Mouse (Mus musculus) T-helper 1 cell (primary cell): ENCODE data around the gene Dph3.

Experiments used
- in situ Hi-C: fragments of 300-600 bp; cut with MboI, MseI; formaldehyde crosslinking; loops from one replicate; pipeline ENCODE4 v1.15.1; 2025; ENCODE audit warnings: high pct_unique_total_duplicates

Dph3 gene

GRCm38 (mm10) chr14:32084761-32085485, 606 bp downstream of the Dph3 start, which contains the start of gene Oxnad1:
Gene Oxnad1 (plus strand): TSS chr14:32085374.
- in situ Hi-C loops: loop anchor here (5.0 kb wide), 1 partner anchor 72 kb away; the partner anchor contains the start of gene Ncoa4

DNA sequence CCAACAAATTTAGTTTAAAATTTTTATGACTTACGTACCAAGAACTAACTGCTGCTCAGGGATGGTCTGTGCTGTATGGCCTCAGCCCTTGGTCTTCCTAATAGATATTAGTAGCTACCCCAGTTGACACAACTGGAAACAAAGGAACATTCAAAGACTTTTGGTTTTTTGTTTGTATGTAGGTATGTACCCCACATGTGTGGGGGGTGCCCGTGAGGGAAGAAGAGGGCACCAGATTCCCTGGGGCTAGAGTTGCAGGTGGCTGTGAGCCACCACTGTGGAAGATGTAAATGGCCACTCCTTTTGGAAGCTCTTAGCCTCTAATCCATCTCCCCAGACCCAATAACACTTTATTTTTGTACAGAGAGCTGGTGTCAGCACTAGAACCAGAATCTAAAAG, 2.1 kb downstream of the Dph3 start:
- in situ Hi-C loops: no loop called here

- in situ Hi-C loops: no loop called here
Measured at GRCm38 (mm10) chr14:32082891-32083290, 2.6 kb downstream of the Dph3 start.

- in situ Hi-C loops: no loop called here
Measured at GRCm38 (mm10) chr14:32081026-32081425, 4.5 kb downstream of the Dph3 start.

- in situ Hi-C loops: no loop called here
Measured at GRCm38 (mm10) chr14:32076896-32077575, 8.5 kb downstream of the Dph3 start.

DNA sequence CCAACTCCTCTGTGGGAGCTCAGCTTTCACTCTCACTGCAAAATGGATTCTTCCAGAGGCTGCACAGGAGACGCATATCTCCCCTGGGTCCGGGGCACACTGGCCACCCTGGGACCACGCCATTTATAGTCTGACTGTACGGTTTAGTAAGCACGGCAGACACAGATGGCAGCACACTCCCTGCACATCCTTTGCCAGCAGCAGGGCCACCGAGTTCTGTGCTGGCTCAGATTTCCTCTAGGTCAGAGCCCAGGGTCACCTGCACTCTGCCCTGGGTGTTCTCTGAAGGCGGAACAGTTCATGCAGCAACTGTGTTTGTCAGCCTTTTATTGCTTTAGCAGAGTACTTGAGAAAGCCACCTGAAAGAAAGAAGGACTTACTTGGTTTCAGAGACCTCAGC, 11.6 kb downstream of the Dph3 start:
- in situ Hi-C loops: loop anchor here (5.0 to 25.0 kb wide), 2 partner anchors 277 to 787 kb away; no protein-coding TSS in a partner anchor

DNA sequence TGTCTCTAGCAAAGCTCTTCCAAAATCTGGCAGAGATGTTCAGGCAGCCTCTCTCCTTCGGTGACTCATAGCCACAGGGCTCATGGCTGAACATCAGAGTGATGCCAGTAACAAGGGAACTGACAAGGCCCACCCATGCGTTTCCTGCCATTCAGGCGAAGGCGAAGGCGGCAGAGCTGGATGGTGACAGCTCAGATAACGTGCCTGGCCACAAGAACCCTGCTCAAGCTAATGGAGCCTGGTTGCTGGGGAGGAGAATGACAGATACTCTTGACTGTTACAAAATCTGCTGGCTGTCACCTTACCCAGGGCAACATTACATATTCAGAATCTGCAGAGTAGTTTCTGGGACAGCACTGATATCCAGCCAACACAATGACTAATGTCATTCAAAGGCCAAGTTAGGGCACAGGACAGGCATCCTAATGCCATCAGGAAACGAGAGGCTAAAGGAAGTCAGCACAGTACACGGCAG, 12.3 kb downstream of the Dph3 start:
- in situ Hi-C loops: loop anchor here (5.0 to 25.0 kb wide), 2 partner anchors 276 to 786 kb away; no protein-coding TSS in a partner anchor

DNA sequence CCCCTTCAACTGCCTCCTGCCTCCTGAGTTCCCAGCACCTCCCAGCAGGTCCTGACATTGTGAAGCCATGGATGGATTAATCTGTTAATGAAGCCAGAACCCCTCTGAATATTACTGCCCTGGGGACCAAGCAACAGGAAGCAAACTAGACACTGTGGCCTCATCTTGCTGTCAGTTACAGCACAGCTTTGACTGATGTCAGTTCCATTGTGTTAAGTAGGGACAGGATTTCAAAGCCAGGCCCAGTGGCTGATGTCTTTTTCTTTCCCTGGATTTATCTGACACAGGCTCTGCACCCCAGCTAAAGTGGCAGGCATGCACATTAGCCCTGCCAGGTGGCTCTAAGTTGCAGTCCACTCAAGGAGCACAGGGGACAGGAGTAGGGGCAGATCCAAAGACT, 12.7 kb downstream of the Dph3 start:
- in situ Hi-C loops: loop anchor here (5.0 to 25.0 kb wide), 2 partner anchors 276 to 786 kb away; no protein-coding TSS in a partner anchor

DNA sequence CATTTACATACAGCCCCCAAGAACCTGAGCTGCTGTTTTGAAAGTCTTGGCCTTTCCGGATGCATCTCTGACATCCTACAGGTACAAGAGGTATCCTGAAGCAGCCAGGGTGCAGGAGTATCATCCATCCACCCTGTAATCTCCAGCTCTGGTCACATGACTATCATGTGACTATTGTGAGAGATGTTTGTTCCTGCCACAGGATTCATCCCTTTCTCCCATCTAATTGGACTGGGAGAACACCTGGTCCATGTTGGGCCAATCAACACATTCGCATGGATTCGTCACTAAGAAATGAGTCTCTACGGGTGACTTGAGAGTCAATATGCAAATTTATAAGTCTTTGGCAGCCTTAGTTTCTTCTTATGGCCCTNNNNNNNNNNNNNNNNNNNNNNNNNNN, 24.1 kb downstream of the Dph3 start:
- in situ Hi-C loops: loop anchor here (25.0 kb wide), 1 partner anchor 774 kb away; no protein-coding TSS in a partner anchor

DNA sequence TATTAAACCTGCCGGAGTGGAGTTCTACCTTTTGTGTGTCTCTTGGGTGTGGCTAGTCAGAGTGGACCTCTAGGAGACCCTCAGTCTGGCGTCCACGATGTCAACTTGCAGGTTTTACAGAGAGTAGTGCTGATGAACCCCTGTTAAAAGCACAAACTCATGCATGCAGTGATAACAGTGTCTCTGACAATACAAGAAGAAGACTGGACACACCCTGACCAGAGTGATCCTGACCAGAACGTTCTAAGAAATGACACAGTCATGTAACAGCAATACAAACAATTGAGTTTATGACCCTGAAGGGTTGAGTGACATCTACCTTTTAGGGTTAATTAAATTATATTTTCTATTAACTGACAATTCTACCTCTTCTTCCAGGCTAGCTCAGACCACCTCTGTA, 27.9 kb downstream of the Dph3 start:
- in situ Hi-C loops: loop anchor here (25.0 kb wide), 1 partner anchor 770 kb away; no protein-coding TSS in a partner anchor

DNA sequence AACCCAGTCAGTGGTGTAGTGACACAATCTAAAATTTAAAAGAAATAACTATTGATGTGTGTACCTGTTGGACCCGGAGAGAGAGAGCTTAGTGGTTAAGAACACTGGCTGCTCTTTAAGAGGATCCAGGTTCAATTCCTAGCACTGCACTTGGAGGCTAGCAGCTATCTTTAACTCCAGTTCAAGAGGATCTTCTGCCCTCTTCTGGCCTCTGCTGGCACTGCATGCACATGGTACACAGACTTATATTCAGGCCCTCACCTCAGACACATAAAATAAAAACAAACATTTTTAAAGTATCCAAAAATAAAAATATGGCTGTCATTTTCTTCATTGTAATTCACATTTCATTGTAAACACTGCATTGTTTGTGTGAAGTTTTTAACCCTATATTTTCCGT, 28.9 kb downstream of the Dph3 start:
- in situ Hi-C loops: loop anchor here (25.0 kb wide), 1 partner anchor 769 kb away; no protein-coding TSS in a partner anchor

DNA sequence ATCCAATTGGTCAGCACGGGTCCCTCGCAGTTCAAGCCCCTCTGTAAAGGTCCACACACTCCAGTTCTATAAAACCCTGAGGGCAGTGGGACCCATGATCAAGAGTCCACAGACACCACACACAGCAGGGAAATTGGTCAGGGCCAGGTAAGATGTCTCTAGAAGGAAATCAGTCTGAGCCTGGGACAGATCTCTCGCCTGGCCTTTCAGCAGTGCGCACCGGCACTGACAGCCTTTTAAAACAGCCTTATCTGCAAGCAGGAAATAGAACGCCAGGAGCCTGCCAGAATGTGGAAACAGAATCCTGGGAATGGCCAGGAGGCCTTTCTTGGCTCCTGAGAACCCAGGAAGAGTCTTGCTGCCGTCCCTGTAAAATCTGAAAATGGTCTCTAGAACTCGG, 29.7 kb downstream of the Dph3 start:
- in situ Hi-C loops: loop anchor here (25.0 kb wide), 1 partner anchor 768 kb away; no protein-coding TSS in a partner anchor

DNA sequence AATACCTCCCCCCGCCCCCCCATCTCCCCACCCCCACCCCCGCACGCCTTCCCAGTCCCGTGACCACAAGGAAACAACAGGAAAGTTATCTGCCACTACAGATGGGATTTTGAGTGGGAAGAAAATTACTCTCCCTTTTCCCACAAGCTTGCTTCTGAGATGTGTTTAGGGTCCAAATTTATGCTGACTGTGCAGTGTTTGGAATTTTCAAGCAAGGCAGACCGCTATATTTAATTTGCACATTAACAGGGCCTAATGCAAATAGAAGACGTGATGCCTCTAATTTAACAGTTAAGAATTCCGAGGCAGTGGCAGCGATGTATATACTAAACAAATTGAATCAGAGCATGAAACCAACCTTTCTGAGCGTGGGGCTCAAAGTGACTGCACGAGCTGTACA, 30.7 kb downstream of the Dph3 start:
- in situ Hi-C loops: loop anchor here (25.0 kb wide), 1 partner anchor 767 kb away; no protein-coding TSS in a partner anchor

DNA sequence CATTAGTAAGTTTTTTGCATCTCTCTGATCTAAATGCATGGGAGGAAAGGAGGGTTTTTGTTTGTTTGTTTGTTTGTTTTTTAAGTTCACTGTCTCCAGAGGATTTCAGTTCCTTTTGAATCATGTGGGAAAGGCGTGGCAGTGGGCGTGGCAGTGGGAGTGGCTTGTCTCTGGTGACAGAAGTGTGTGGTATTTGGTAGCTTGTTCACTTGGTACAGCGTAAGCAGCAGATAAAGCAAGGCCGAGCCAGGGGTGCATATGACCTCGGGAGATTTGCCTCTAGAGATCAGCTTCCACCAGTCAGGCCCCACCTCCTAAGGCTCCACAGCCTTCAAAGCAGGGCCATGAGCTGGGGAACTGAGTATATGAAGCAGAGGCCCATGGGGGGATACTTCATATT, 31.6 kb downstream of the Dph3 start:
- in situ Hi-C loops: loop anchor here (25.0 kb wide), 1 partner anchor 767 kb away; no protein-coding TSS in a partner anchor

GRCm38 (mm10) chr14:32050171-32050570, 35.4 kb downstream of the Dph3 start:
- in situ Hi-C loops: loop anchor here (25.0 kb wide), 1 partner anchor 763 kb away; no protein-coding TSS in a partner anchor

- in situ Hi-C loops: no loop called here
Measured at GRCm38 (mm10) chr14:32046357-32046756, 39.2 kb downstream of the Dph3 start.

DNA sequence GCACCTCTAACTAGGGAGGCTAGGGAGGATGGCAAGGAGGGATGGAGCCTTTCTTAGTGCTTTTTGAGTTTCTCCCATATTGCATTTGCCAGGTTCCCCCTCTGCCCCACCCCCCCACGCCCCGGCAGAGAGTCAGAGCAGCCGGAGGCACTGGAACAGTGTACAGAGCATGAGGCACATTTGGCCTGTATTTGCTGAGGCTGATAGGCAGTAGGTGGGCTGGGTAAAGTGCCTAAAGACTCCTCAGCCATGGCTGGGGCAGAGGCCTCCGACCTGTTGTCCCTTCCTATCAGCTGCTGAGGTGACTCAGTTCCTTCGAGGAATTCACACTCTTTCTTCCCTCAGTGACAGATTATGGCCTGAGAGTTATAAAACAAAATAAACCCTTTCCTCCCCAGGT, 43.4 kb downstream of the Dph3 start:
- in situ Hi-C loops: no loop called here

DNA sequence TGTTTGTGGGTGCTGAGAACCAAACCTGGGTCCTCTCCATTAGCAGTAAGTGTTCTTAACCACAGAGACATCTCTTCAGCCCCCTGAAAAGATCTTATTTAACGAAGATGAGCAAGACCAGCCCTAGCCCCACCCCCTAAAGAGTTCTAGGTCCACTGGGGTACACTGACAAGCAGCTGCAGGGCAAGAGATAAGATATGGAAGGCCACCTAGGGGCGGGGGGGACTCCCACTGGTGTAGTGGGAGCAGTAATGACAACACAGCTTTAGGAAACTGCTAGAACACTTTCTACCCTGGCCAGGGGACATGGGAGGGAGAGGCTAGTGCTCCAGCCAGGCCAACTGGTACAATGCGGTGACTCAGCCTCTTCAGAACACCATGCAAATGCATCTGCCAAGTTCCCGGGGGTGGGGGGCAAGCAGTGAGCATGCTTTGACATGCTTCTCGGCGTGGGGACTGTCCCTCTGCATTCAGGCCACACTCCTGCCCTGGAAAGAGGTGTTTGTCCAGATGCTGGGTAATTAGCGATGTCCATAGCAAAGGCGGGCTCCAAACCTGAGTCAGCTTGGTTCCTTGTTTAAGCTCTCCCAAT, 47.8 kb downstream of the Dph3 start:
- in situ Hi-C loops: no loop called here

- in situ Hi-C loops: no loop called here
Measured at GRCm38 (mm10) chr14:32036482-32036881, 49.0 kb downstream of the Dph3 start.

DNA sequence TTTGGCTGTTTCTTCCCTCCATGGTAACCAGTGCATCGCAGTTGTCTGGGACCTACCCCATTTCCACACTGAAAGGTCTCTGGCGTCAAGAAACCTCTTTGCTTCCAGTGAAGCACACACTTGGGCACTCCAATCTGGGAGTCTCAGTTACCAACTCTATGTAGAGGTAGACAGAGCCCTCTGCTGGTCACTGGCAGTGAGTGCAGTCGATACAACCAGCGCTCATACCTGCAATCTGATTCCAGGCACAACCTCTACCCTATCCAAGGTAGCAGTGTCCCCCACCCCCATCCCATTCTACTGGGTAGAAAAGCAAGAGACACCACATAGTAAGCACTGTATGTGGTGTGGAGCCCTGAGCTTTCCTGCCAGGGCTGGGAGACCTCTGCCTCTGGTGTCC, 53.0 kb downstream of the Dph3 start:
- in situ Hi-C loops: no loop called here
